24 mouse cellular contexts compared by ENCODE assay signal in genomic region chr5:101032147-101032900, GRCm38 (mm10).
A peak's percentile ranks its signal among the peaks of the same experiment; 100 is the strongest.
DNase-seq lines count a peak whose midpoint lies in the region; ATAC-seq and TF ChIP-seq lines count a peak whose summit lies in the region.
"Had no signal": no experiment of that assay in that cellular context is flagged by ENCODE, and none has a peak within 500 bp of the region (broad histone marks: within the 10 kb centered on the region; RNA-seq: fewer than 3 reads in every experiment).

No protein-coding gene starts in this region.

- DNase-seq in heart, adult 11 months: peak; percentile 70
- DNase-seq in heart, adult 18-20 months: no peak
- DNase-seq in brain, embryonic 14.5 days (ENCODE audit: low read depth): peak; percentile 75
- no peak for DNase-seq in adipocyte (ENCODE audit: low spot score)
- no peak for DNase-seq in T-cell, adult 2 months (ENCODE audit: low spot score)
- DNase-seq: adrenal gland, postnatal 10 days; B cell, adult 2 months; cerebellum, adult 9-10 months; gastrocnemius, postnatal 14 days; heart, adult 2 months; kidney, adult 18-20 months; lung, postnatal 4 days; thymus, adult 2 months; thymus, postnatal 4 days had no signal

- no peak overlapping the region for H3K4me2 ChIP-seq in hindbrain, embryonic 15.5 days
- H3K4me2 ChIP-seq in midbrain, embryonic 16.5 days (ENCODE audit: low read length): peak overlapping the region; percentile 28; the same call in 1 of the 2 replicates
- H3K4me2 ChIP-seq: heart, embryonic 13.5 days had no signal

- 41% methylated on average over 12 of the region's 12 CpGs for whole genome bisulfite sequencing in hindbrain, embryonic 15.5 days
- WGBS in midbrain, embryonic 16.5 days: 28% methylated on average over 12 of the region's 12 CpGs

- ATAC-seq in hindbrain, embryonic 15.5 days (ENCODE audit: low FRiP score, low read depth): peak; percentile 71
- peak; percentile 77; the same call in 1 of the 2 replicates for ATAC-seq in midbrain, embryonic 16.5 days
- ATAC-seq: forebrain, embryonic 16.5 days; inflammation-experienced regulatory T-cells, adult 6 months; Patski had no signal

- H3K36me3 ChIP-seq in hindbrain, embryonic 15.5 days: no peaks in the 10 kb centered on the region
- no peaks in the 10 kb centered on the region for H3K36me3 ChIP-seq in midbrain, embryonic 16.5 days (ENCODE audit: control insufficient read depth, insufficient read depth, low read length)
- H3K36me3 ChIP-seq: G1E; heart, embryonic 13.5 days had no signal

- H3K27ac ChIP-seq in hindbrain, embryonic 15.5 days (replicated peaks): peak overlapping the region; percentile 60
- H3K27ac ChIP-seq in midbrain, embryonic 16.5 days (ENCODE audit: low read length): peak overlapping the region; percentile 70
- H3K27ac ChIP-seq: heart, adult 2 months; heart, embryonic 13.5 days; stomach, postnatal 0 days had no signal

- no peak overlapping the region for H3K9ac ChIP-seq in hindbrain, embryonic 15.5 days
- no peak overlapping the region; the same call in 1 of the 2 replicates for H3K9ac ChIP-seq in midbrain, embryonic 16.5 days (ENCODE audit: low read depth, low read length)
- H3K9ac ChIP-seq: heart, embryonic 13.5 days had no signal

- no peaks in the 10 kb centered on the region for H3K27me3 ChIP-seq in hindbrain, embryonic 15.5 days
- H3K27me3 ChIP-seq in midbrain, embryonic 16.5 days (ENCODE audit: control insufficient read depth, insufficient read depth, low read depth, low read length): no peaks in the 10 kb centered on the region
- H3K27me3 ChIP-seq: CH12.LX; heart, embryonic 13.5 days had no signal

- H3K4me3 ChIP-seq in hindbrain, embryonic 15.5 days: no peak overlapping the region
- H3K4me3 ChIP-seq in midbrain, embryonic 16.5 days (ENCODE audit: low read depth, low read length): no peak overlapping the region
- H3K4me3 ChIP-seq: heart, adult 2 months; heart, embryonic 13.5 days; myocyte had no signal

- H3K4me1 ChIP-seq in hindbrain, embryonic 15.5 days (replicated peaks): peaks cover 13% of the 10 kb centered on the region
- H3K4me1 ChIP-seq in midbrain, embryonic 16.5 days (ENCODE audit: control insufficient read depth, insufficient read depth, low read length): peaks cover 16% of the 10 kb centered on the region
- H3K4me1 ChIP-seq: heart, embryonic 13.5 days had no signal

- no peak for TF ChIP-seq POLR2A in brain, embryonic 14.5 days (IDR thresholded peaks at IDR 0.05; ENCODE audit: borderline replicate concordance, extremely low read depth, insufficient read depth, insufficient read length, poor library complexity, severe bottlenecking)

- no peak for TF ChIP-seq CTCF in brain, embryonic 14.5 days (IDR thresholded peaks at IDR 0.05; ENCODE audit: borderline replicate concordance, extremely low read depth, insufficient read depth, insufficient read length)

- H3K9me3 ChIP-seq in hindbrain, embryonic 15.5 days: no peaks in the 10 kb centered on the region
- no peaks in the 10 kb centered on the region for H3K9me3 ChIP-seq in midbrain, embryonic 16.5 days (replicated peaks; ENCODE audit: control insufficient read depth, low read length, poor library complexity, severe bottlenecking)
- H3K9me3 ChIP-seq: heart, embryonic 13.5 days had no signal

Comparison
In these comparisons a context has a peak if more than half of its experiments do, and no peak if none do; other contexts are left out.
1. DNase-seq: peak in heart, adult 11 months (single experiment) and brain, embryonic 14.5 days (single experiment); none in heart, adult 18-20 months (0 of 2), adipocyte (single experiment) and T-cell, adult 2 months (single experiment).